Mouse (Mus musculus) cerebellum, adult 2 months (tissue): ENCODE measurements around the gene Gm5426.

ENCODE experiments used
- CTCF ChIP-seq: fragments of 200-500 bp; IDR thresholded peaks from 2 replicates; pipeline ENCODE4 v1.5.1; 2011; ENCODE audit warnings: low read depth, mild to moderate bottlenecking, control low read depth, low read length, moderate library complexity, borderline replicate concordance; ENCODE audit not compliant: insufficient read depth
- POLR2A ChIP-seq: fragments of 200-500 bp; IDR thresholded peaks from 2 replicates; pipeline ENCODE4 v1.6.1; 2011; ENCODE audit warnings: low read length, control low read depth, borderline replicate concordance; ENCODE audit not compliant: insufficient read depth

- TF ChIP-seq POLR2A (no peak), CTCF (no peak)
Observed at GRCm38 (mm10) chr10:96181883-96182628, 45.7 kb downstream of the Gm5426 start.
